Mouse (Mus musculus) heart, postnatal 36 days (tissue): Measurements from ENCODE around the gene Bmpr1b. TPM values are rescaled to one million over a fixed set of nuclear protein-coding genes. Genes with fewer than 3 reads are reported as not detected.

Experiments
- DNase-seq, 2 experiments: peaks; one replicate each; pipeline ENCODE4 v3.0.0; 2021 to 2022
- intact Hi-C: fragments of 180-260 bp; cut with DNase I; formaldehyde crosslinking; loops from one replicate; pipeline ENCODE4 v1.15.1; 2025
- total RNA-seq, 2 experiments: library from RNA; stranded (reverse); gene quantifications; 2 replicates each; pipeline ENCODE4 v1.2.3; 2021

Bmpr1b gene
- total RNA-seq, 2 experiments from 2014 or later, result 0.16 to 0.22 TPM

DNA sequence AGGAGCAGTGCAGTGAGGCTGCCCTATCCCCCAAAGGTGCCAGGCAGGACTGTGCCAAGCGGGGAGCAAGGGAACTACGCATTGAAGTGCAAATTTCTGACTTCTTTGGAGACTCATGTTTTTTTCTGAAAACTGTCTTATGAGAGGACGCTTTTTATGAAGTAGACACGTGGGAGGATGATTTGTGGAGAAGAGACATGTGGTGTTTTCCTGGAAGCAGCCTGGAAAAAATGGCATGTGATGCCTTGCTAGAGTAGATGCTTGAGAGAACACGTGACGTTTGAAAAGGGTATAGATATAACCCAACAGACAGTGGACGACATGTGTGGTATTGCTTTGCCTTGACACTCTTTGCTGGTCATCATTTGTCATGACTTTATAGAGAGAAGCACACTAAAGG, 319.1 kb downstream of the Bmpr1b start:
- DNase-seq, result no peak
- intact Hi-C loops, result no loop called here

DNA sequence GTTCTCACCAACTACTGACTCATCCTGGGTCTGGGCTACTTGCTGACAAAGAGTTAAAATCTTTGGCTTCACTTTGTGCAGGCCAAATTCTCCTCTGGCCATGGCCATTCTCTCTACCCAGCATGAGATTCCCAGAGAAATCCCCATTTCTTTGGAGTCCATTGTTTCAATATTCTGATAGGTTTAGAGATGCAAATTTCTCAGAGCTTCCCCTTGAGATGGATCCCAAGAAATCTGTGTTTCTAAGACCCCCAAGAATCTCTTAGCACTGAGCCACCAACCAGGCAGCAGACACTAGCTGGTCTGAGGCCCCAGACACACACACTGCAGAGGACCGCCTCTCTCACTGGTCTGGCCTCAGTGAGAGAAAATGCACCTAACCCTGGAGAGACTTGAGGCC, 320.0 kb downstream of the Bmpr1b start:
- intact Hi-C loops, result no loop called here
- no peak for DNase-seq

DNA sequence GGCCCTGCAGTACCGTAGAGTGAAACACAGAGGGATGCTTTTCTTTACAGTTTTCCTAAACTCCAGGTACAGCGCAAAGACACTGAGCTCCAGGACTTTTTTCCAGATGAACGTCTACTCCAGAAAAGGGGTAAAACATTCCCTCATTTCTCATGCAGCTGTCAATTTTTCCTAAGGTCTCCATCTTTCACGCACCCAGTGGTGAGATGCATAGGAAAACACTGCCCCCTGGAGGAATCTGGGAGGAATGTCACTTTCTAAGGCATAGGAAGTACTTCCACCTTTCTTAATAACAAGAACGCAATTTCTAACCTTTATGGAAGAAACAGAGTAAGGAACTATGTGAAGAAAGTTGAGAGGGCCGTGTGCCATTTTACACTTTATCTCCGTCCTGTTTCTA, 330.4 kb downstream of the Bmpr1b start:
- DNase-seq, result no peak
- intact Hi-C loops, result no loop called here

DNA sequence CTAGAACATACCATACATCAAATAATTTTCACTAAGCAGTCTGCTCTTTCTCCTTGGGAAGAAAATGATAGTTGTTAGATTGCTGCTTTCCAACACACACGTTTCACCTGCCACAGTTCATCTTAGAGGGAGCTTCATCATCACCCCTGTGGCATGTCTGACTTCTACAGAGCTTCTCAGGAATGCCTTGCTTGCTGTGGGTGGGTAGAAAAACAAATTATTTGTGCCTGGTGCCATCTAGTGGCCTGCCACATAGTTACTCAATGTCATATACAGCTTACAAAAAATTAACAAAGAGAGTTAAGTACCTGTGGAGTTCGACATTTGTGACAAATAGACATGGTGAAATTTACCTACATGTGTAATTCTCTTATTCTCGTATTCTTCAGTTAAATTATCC, 338.1 kb downstream of the Bmpr1b start:
- intact Hi-C loops, result no loop called here
- peak; percentile 21 to 40 for DNase-seq

GRCm38 (mm10) chr3:141828301-141828700, 340.9 kb downstream of the Bmpr1b start:
- DNase-seq, result no peak
- intact Hi-C loops, result no loop called here

DNA sequence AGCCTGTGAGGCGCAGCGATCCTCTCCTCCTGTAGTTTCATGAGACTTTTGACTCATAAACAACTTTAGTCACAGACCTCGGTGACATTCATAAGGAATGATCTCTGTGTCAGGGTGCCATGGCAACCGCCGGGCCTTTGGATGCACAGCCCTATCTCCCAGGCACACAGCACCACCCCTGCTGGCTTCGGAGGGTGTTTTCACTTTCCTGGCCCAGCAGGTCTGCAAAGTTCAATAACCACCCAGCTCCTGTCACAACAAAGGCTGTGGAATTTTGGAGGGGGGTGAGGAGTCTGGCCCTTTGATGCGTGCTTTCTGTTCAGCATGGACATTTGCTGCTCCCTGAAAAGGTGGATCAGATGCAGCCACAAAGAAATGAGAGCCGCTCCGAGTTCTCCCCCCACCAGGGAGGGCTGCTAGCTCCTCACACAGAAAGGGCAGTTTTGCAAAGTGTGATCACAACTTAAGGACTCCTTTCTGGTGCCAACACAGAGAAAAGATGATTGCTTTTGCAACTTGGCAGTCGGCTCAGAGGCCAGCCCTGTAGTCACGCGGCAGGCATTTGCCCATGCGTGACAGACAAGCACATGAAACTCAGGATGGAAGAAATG, 349.8 kb downstream of the Bmpr1b start:
- DNase-seq, result no peak
- intact Hi-C loops, result no loop called here

DNA sequence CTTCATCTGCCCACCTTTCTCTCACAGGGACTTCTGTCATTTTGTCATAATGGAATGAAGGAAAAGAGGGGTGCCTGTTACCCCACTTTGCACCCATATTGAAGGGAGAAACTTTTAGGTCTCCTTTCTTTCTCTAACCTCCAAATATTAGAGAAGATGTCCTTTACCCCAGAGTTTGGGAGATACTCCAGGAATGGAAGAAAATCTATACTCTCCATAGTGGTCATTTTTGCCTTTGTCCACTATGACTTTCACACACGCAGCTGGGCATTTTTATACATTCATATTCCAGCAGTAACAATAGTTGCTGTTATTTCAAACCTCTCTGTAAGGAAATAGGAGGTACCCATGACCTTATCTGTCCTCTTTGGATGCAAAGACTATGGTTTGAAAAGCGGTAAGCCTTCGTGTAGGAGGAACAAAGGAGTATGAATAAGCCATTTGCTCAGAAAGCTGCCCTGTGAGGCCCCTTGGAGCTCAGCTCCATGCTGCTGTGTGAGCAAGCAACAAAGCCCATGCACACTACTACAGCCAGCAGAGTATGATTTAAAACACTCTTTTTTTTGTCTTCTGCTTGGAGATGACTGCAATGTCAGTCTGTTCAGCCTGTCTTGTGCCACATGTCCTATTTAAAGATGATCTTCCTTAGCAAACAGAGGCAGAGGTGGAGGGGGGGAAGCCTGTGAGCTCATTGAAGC, 350.5 kb downstream of the Bmpr1b start:
- intact Hi-C loops, result no loop called here
- no peak for DNase-seq

- intact Hi-C loops, result no loop called here
- no peak for DNase-seq
Observed at GRCm38 (mm10) chr3:141814776-141815175, 354.4 kb downstream of the Bmpr1b start.

DNA sequence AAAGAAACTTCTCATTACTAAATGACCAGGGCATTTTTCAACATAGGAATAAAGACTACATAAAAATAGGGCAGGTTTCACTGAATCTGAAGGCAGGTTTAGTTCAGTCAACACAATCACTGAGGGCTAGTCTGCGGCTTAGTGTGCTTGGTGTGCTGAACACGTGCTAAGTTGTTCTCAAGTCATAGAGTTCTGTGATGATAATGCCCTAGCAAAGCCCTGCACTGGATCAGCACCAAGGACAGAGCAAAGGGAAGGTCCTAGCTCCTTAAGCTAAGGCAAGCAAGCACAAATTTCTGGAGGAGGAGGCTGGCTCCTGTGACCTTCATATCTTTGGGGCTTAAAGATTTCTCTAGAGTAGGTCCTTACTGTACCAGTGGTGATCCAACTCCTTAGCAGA, 357.9 kb downstream of the Bmpr1b start:
- no peak for DNase-seq
- intact Hi-C loops, result no loop called here

GRCm38 (mm10) chr3:141810944-141811343, 358.3 kb downstream of the Bmpr1b start:
- intact Hi-C loops, result no loop called here
- no peak for DNase-seq

DNA sequence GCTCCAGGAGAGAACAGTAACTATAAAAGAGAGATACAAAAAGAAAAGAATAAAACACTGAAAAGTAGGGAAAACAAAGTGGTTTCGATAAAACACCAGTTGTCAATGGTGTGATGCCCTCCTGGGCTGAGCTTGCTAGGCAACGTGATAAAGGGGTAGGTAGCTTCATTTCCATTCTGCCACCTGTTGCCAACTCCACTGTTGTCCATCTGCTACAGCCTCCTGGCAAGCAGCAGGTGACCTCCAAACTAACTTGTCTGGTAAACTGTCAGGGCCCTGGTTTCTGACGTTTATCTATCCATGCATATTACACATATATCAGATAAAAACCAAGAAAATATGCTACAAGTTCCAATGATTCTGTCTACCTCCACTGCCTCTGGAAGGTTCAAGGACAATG, 359.6 kb downstream of the Bmpr1b start:
- no peak for DNase-seq
- intact Hi-C loops, result no loop called here

- DNase-seq, result no peak
- intact Hi-C loops, result no loop called here
Observed at GRCm38 (mm10) chr3:141804133-141804532, 365.1 kb downstream of the Bmpr1b start.

- DNase-seq, result no peak
- intact Hi-C loops, result no loop called here
Observed at GRCm38 (mm10) chr3:141797789-141798188, 371.4 kb downstream of the Bmpr1b start.

- intact Hi-C loops, result no loop called here
- no peak for DNase-seq
Observed at GRCm38 (mm10) chr3:141797372-141797771, 371.9 kb downstream of the Bmpr1b start.

- intact Hi-C loops, result no loop called here
- DNase-seq, result no peak
Observed at GRCm38 (mm10) chr3:141794371-141794770, 374.9 kb downstream of the Bmpr1b start.

GRCm38 (mm10) chr3:141793755-141794154, 375.5 kb downstream of the Bmpr1b start:
- DNase-seq, result no peak
- intact Hi-C loops, result no loop called here

DNA sequence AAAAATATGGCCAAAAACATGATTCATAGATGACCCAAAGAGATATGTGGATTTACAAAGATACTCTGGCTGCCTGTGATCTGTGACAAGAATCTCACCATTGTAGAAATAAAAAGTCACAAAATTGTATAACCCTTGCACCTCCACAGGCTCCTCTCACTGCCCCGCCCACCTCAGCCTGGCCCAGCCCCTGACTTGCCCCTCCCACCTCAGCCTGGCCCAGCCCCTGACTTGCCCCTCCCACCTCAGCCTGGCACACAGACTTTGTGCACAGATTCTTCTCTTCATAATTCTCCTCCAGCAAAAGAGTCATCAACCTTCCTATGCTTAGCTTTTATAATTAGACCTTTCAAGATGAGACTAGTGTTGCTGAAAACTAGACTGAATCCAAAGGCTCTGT, 377.1 kb downstream of the Bmpr1b start:
- no peak for DNase-seq
- intact Hi-C loops, result no loop called here

GRCm38 (mm10) chr3:141791026-141791780, 378.0 kb downstream of the Bmpr1b start:
- intact Hi-C loops, result no loop called here
- DNase-seq, result no peak
